Mouse (Mus musculus) left cerebral cortex, postnatal 10 days (tissue): Measurements from ENCODE around the gene Gm29427. TPM values are rescaled to one million over a fixed set of nuclear protein-coding genes. Genes with fewer than 3 reads are reported as not detected.
"Not testable (repeated sequence)": the region's sequence is repeated elsewhere in the genome, so short reads cannot be mapped to it uniquely, and the experiment has no call there.

Experiments used
- DNase-seq, 2 experiments: peaks; one replicate each; pipeline ENCODE4 v3.0.0; 2021 to 2022; ENCODE audit warnings: low spot score in 2 of 2, mixed read lengths in 1 of 2; ENCODE audit errors: extremely low spot score in 1 of 2
- intact Hi-C: fragments of 180-260 bp; cut with DNase I; formaldehyde crosslinking; loops from one replicate; pipeline ENCODE4 v1.15.1; 2025
- total RNA-seq, 2 experiments: library from RNA; stranded (reverse); gene quantifications; 2 replicates each; pipeline ENCODE4 v1.2.3; 2021

Gm29427 gene
- total RNA-seq, 2 experiments from 2014 or later: not detected

DNA sequence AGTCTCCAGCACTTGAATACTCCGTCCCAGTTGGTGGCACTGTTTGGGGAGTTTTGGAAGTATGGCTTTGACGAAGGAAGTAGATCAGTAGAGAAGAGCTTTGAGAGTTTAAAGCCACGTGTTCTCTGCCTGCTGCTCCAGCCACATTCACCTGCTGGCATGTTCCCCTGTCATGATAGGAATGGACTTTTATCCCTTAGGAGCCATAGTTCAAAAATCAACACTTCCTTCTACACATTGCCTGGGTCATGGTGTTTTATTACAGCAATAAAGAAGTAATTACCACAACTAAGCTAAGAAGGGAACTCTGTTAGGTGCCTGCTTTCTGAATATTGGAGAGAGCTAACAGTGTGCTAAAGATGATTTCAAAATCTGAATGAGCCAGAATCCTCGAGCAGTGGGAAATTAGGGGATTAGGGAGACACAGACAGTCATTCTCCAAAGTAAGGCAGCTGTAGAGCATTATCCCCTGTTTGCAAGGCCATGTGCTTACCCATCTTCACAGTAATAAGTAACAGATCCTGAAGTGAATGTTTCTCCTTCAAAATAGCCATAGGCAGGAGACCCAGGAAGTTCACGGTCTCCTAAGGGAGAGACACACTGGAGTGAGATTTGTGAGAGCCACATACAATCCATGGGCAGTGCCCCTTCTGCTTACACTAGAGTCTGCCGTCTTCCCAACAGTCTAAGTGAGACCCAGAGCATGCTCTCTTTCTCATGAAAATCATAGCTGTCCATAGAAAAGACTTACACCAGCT, 33.8 kb downstream of the Gm29427 start:
- intact Hi-C loops: no loop called here
- no peak for DNase-seq

DNA sequence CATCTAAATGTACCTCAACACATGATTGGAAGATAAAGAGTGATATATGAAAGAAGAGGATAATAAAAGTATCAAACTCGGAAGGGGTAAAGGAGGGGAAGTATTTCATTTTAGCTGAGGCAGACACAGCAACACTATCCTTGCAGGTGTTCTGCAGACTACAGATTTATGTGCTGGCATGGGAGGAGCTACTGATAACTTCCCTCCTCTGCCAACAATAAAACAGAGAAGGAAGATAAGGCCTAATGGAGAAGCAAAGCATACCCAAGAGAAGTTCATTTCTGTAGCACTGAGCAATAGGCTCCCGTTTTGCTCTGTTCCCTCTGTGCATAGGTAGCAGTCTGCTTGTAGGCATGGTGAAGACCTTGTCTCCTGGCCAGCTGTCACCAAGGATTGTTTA, 34.5 kb downstream of the Gm29427 start:
- DNase-seq: no peak
- intact Hi-C loops: no loop called here

DNA sequence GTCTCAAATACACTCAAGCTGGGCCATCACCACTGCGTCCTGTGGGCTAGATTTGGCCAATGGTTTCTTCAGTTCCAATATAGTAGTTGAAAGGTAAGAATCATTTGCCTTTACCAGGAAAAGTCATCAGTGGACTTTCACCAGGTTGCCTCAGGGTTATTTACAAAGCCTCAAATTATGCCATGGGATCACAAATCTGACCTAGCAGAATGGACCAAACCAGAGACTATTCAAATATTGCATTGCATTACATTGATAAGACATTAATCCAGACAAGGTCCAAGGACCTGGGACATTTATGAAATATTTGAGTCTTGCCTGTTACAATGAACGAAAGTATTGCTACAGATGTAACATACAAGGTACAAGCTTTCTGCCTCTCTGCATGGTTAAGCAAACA, 37.0 kb downstream of the Gm29427 start:
- no peak for DNase-seq
- intact Hi-C loops: no loop called here

- intact Hi-C loops: not testable (repeated sequence)
Observed at GRCm38 (mm10) chr1:130663576-130663975, 52.0 kb downstream of the Gm29427 start.

DNA sequence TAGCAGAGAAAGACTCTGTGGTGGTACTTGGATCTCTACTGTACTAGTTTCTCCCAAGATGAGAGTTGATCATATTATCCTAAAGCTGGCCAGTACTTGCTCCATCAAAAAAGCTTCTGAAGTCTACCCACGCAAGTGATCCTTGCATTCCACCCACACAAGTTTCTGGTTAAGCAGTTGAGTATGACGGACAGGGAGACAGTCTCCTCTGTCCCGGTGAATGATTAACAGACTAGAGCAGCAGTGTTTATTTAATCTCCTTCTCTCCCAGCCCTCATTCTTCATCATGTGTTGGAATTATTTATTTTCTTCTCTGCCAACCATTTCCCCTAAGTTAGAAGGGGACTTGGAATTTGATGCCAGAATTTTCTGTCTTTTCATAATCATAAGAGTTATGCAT, 54.1 kb downstream of the Gm29427 start, which contains the start of gene C4bp:
Gene C4bp, minus strand, starts transcription at position 179 of the 400 bp plus-strand sequence.
- DNase-seq: no peak
- intact Hi-C loops: no loop called here

More at GRCm38 (mm10) chr1:130663576-130663975, 52.0 kb downstream of the Gm29427 start:
- not testable (repeated sequence) for DNase-seq

GRCm38 (mm10) chr1:130659641-130660040, 56.0 kb downstream of the Gm29427 start:
- DNase-seq, intact Hi-C loops: not testable (repeated sequence)

DNA sequence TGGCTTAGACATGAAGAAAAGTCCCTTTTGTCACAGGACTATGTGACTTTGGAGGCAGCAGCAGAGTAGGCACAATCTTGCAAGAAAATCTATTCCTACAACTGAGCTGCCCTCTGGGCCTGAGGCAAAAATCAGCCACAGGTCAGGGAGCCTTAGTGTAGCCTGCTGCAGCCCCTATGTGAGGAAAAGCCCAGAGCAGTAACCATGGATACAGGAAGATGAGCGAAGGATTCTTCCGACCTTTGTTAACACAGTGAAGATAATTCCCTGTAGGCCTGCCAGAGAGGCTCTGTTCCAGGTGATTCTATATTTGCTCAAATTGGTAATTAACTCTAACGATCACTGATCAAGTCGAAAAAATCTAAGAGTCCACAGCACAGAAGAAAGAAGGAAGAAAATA, 71.5 kb downstream of the Gm29427 start:
- DNase-seq: no peak
- intact Hi-C loops: no loop called here

DNA sequence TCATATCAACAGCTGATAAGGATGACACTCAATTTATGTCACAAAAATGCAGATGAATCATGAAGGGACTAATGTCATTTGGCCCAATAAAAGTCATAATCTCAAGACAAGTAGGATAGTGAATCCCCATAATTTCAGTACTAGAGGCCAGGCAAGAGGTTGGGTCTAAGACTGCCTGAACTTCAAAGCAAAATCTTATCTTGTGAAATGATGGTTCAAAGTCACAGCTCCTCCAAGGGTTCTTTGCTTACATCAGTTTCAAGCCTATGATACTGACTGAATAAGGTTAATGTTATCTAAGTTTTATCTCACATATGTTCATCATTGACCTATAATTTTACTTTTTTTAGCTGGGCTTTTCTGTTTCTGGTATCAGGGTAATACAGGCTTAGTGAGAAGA, 74.6 kb downstream of the Gm29427 start:
- intact Hi-C loops: no loop called here
- DNase-seq: no peak

- intact Hi-C loops: loop anchor here (2.0 kb wide), 1 partner anchor 85 kb away; no protein-coding TSS in a partner anchor
- DNase-seq: peak; percentile 55 to 69
Observed at GRCm38 (mm10) chr1:130633761-130634410, 81.7 kb downstream of the Gm29427 start.

DNA sequence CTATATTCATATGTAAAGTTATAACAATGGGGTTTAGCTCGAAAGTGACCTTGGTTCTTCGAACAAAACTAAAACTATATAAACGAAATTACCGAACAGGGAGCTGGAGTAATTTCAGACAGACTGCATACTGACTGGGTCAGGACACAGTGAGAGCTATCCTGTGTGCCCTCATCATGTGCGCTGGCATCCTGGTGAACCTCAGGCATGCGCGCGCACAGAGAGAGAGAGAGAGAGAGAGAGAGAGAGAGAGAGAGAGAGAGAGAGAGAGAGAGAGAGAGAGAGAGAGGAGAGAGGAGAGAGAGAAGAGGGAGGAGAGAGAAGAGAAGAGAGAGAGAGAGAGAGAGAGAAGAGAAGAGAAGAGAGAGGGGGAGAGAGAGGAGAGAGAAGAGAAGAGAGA, 82.3 kb downstream of the Gm29427 start:
- DNase-seq: no peak
- intact Hi-C loops: no loop called here

- DNase-seq: no peak
- intact Hi-C loops: no loop called here
Observed at GRCm38 (mm10) chr1:130629521-130629920, 86.1 kb downstream of the Gm29427 start, which contains the start of gene Zp3r. Zp3r (minus strand) TSS chr1:130629621.

Other genes with a start within 250 kb of the Gm29427 start
- gene Zp3r, start 86.2 kb downstream of the Gm29427 start, total RNA-seq: not detected
- gene C4bp, start 54.2 kb downstream of the Gm29427 start, total RNA-seq: not detected
- gene Yod1, start 1.5 kb upstream of the Gm29427 start, total RNA-seq: 10 to 100 TPM; 10.3 to 10.4 TPM
- 10 to 100 TPM; 42.5 to 43.7 TPM for gene Pfkfb2, start 13.5 kb upstream of the Gm29427 start, total RNA-seq
- gene AA986860, start 16.2 kb upstream of the Gm29427 start, total RNA-seq: 1 to 10 TPM in 1 of 2 experiments, under 1 TPM in 1; 0.92 to 1.0 TPM
- not detected for gene Fcamr, start 85.1 kb upstream of the Gm29427 start, total RNA-seq
- gene Pigr, start 110.9 kb upstream of the Gm29427 start, total RNA-seq: under 1 TPM; 0.08 to 0.21 TPM
- gene Fcmr, start 149.9 kb upstream of the Gm29427 start, total RNA-seq: under 1 TPM in 1 of 2 experiments, not detected in 1; 0.79 TPM
- not detected for gene Il24, start 171.7 kb upstream of the Gm29427 start, total RNA-seq
- gene Il20, start 195.7 kb upstream of the Gm29427 start, total RNA-seq: not detected
- gene Il19, start 224.3 kb upstream of the Gm29427 start, total RNA-seq: not detected